Mouse (Mus musculus): ENCODE measurements at regions not wholly inside any gene's neighbourhood (a gene's known extent, or its start where the extent isn't known, plus 50 kb on each side); places are given as distances from the start of the nearest gene placed in this dataset.

DNA sequence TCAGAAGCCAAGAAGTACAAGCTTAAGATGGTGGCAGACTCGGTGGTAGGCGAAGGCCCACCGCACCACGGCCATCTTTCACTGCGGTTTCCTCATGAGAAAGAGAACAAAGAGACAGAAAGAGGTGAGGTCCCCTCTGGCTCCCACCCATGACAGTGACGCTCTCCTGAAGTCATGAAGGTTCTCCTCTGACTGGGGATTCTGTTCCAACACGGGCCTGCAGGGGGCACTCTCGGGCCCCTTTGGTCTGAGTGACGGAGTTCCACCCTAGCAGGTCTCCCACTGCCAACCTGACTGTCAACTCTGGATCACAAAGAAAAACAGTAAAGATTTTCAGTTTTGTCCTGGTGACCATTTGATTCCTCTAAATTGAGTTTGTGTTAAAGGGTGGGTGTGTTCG, 182.9 kb upstream of the Ipo5 start:
- no peak for TF ChIP-seq POLR2A (IDR thresholded peaks at IDR 0.05; ENCODE audit: extremely low read depth, insufficient read depth, low read length)
- no peak for TF ChIP-seq CTCF (IDR thresholded peaks at IDR 0.05; ENCODE audit: low read depth, low read length)

Data from liver, adult 2 months (tissue).